Mouse (Mus musculus): ENCODE data around the gene Stk40.
A peak's percentile ranks its signal among the peaks of the same experiment; 100 is the strongest.
"Not testable (repeated sequence)": the region's sequence is repeated elsewhere in the genome, so short reads cannot be mapped to it uniquely, and the experiment has no call there.

Stk40 gene

DNA sequence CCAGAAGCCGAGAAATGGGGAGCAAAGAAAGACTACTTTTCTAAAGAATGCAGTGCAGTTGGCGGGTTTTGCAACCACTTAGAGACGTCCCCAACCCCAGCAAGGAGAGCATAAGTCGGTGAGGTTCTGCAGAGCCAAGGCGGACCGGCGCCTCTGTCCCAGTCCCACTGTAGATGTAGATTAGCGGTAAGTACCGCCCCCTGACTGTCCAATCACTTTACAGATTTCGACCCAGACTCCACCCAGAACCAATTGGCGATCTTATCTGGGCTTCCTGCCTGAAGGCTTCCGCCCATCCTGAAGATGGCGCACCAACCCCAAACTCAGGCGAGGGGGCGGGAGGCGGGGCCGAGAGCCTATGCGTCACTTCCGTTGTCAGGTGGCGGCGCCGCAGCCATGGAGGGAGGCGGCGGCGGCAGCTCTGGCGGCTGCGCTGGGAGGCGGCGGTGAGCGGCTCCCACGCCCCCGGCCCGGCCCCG lies at the start of gene Stk40:
Gene Stk40 (plus strand): TSS at position 368 of the 479 bp plus-strand sequence.
- peak; percentile 97 for DNase-seq (ENCODE audit: low spot score)

GRCm38 (mm10) chr4:126057207-126058133 lies 46.3 kb upstream of the Stk40 start:
- no peak for DNase-seq (ENCODE audit: low spot score)

DNA sequence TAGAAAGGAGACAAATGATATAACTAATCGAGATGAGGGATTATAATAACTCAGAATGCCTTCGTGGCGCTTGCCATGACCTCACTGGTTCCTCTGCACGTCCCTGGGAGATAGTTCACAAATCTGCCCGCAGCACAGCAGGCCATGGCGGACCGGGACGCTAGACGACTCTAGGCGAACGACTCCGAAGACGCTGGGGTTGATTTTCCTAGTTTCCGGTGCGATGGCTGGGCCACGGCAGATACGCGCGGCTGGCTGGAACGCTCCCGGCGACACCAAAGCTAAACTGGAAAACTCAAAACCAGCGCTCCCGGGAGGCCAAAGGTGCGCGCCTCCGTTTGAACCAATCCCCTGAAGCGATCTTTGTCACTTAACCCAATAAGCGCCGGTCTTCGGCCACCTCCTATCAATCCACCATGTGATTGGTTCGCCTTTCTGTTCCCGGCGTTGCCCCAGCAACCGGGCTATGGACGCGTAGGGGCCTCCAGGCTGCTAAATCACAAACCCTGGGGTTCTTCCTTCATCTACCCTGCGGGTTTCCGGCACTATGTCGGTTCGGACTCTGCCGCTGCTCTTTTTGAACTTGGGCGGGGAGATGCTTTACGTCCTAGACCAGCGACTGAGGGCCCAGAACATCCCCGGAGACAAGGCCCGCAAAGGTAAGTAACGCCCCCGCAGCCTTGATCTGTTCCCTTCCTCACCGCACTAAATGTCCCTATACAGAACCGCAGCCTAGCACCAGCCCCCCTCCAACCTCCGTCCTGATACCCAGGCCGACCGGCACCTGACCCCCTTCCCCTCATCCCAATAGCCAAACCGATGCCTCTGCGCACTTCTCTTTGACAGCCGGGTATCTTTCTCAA lies 45.4 kb upstream of the Stk40 start, which contains the start of gene Oscp1:
Gene Oscp1 (plus strand): TSS at position 432 of the 863 bp plus-strand sequence.
- DNase-seq (ENCODE audit: low spot score) = peak; percentile 91

DNA sequence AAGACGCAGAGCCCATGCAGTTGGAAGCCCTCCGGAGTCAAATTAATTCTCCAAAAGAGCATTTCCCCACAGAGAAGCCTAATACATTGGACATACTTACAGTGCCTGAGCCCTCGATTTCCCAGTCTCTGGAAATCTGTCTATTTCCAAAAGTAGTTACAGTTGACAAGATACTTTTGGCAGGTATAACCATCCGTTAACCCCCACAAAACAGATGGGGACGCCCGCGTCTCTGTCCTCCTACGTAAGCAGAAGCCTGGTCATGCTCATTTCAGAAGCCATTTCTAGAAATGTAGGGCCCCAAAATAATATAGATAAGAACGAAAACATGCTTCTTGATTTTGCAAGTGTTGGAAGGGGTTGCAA lies 44.8 kb upstream of the Stk40 start:
- no peak for DNase-seq (ENCODE audit: low spot score)

DNA sequence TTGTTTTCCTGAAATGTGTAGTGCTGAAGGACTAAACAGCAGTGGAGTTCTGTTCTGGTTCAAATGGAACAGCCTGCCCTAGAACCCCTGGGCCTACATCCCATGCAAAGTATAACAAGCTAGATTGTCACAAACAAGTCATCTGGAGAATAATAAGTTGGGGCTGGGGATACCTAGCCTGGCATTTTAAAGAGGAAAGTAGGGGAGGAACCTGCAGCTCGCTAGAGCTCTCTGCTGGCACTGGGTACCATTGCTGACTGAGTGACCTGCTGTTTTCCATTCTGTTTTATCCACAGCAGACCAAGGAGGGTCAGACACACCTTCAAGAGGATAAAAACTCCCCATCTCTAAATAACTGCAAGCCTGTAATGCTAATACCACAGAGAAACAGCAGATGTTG lies 40.9 kb upstream of the Stk40 start:
- DNase-seq (ENCODE audit: low spot score) = no peak

- DNase-seq (ENCODE audit: low spot score) = no peak
Measured at GRCm38 (mm10) chr4:126065241-126065640, 38.5 kb upstream of the Stk40 start.

- no peak for DNase-seq (ENCODE audit: low spot score)
Measured at GRCm38 (mm10) chr4:126067401-126068077, 36.2 kb upstream of the Stk40 start.

GRCm38 (mm10) chr4:126068842-126069241 lies 34.9 kb upstream of the Stk40 start:
- DNase-seq (ENCODE audit: low spot score) = no peak

DNA sequence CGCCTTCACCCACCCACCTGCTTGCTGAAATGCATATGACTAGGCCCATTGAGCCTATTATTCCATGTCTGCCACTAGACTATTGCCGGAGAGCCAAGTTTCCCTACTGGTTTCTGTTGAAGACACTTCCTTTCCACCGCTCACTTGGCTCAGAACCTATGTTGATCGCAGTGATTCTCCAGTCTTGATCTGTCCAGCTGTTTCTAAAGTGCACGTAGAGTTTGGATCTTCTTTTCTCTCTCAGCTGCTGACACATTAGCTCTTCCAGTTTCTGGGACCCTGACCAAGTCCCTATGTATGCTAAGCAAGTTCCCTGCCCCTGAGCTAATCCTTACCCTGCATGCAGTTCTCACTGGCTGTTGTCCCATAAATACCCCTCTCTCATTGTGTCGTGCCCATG lies 25.9 kb upstream of the Stk40 start:
- no peak for DNase-seq (ENCODE audit: low spot score)

DNA sequence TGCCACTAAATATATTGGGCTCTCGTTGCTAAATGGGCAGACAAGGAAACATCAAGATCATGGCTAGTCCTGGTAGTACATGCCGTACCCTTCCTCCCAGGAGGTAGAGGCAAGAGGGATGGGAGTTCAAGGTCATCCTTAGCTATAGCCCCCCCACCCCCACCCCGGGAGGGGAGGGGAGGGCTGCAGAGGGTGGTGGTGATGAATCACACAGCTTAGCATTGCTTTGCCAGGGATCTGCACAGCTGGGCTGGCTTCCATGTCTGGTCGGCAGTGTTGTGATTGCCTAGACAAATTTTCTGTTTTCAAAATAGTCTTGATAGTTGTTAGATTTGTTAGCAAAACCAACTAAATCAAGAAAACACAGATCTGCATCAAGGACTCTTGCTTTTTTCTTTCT lies 24.5 kb upstream of the Stk40 start:
- no peak for DNase-seq (ENCODE audit: low spot score)

DNA sequence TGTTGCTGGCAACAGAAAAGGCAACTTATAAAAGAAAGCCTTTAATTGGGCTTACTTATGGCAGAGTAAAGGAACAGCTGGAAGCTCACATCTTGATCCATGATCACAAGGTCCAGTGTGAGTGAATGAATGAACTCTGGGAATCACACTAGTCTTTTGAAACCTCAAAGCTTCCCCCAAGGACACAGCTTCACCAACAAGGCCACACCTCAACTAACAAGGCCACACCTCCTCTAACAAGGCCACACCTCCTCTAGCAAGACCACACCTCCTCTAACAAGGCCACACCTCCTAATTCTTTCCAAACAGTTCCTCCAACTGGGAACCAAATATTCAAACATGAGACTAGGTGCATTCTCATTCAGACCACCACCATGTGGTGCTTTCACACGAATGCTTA lies 22.2 kb upstream of the Stk40 start:
- DNase-seq (ENCODE audit: low spot score) = no peak

DNA sequence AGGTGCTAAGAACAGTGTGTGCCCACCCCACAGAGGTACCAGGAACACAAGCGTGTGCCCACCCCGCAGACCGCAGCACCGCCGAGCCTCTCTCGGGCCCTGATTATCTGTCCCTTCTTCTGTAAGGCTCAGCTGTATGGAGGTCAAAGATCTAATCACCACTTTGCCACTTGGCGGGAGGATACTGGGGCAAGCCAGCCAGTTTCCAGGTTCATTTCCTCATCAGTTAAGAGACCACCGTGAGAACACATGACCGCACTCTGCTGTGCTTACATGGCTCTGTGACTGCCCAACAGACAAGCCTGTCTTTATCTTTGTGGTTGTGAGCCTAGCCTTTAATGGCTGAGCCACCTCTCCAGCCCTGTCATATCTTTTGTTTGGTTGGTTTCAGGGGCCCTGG lies 20.7 kb upstream of the Stk40 start:
- DNase-seq (ENCODE audit: low spot score) = no peak

GRCm38 (mm10) chr4:126084382-126084781 lies 19.4 kb upstream of the Stk40 start:
- DNase-seq (ENCODE audit: low spot score) = no peak

DNA sequence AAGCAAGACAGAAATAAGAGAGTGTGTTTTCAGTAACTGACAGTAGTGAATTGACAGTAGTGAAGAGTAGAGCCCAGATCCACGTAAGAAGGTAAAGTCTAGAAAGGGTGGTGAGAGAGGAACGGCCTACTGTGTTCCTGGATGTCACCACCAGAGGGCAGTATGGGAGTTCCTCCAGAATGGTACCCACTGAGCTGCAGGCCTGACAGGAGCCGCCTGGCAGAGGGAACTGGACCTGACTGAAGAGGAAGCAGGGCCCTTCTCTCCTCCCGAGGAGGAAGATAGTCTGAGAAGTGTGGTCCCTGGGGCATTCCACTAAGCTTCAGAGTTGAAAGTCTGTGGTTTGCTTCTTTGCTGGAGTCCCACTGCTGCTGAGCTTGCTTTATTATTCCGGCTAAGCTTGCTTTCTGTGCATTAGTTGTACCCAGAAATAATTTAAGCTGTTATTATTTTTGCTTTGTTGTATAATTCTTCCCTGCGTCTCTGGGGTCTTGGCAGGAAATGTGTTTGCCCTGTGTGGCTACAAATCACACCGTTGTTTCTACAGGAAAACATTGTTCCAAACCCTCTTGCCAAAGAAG lies 17.7 kb upstream of the Stk40 start:
- DNase-seq (ENCODE audit: low spot score) = peak; percentile 87

GRCm38 (mm10) chr4:126090101-126090847 lies 13.5 kb upstream of the Stk40 start:
- no peak for DNase-seq (ENCODE audit: low spot score)

- no peak for DNase-seq (ENCODE audit: low spot score)
Measured at GRCm38 (mm10) chr4:126090848-126091124, 13.0 kb upstream of the Stk40 start.

GRCm38 (mm10) chr4:126091873-126092272 lies 11.9 kb upstream of the Stk40 start:
- no peak for DNase-seq (ENCODE audit: low spot score)

GRCm38 (mm10) chr4:126095622-126096430 lies 7.9 kb upstream of the Stk40 start:
- not testable (repeated sequence) for DNase-seq (ENCODE audit: low spot score)

GRCm38 (mm10) chr4:126096464-126097111 lies 7.2 kb upstream of the Stk40 start, which contains the start of gene Lsm10:
Lsm10 (plus strand) TSS chr4:126096623.
- peak; percentile 94 for DNase-seq (ENCODE audit: low spot score)

Data from testis, postnatal 10 days (tissue).